In genomic region chr12:112822676-112823075, GRCm38 (mm10) we compare ENCODE assay signal across 20 mouse cellular contexts. TPM values are rescaled to one million over a fixed set of nuclear protein-coding genes. Genes with fewer than 3 reads are reported as not detected.
DNase-seq lines count a peak whose midpoint lies in the region; ATAC-seq and TF ChIP-seq lines count a peak whose summit lies in the region.
"Had no signal": no experiment of that assay in that cellular context is flagged by ENCODE, and none has a peak within 500 bp of the region (broad histone marks: within the 10 kb centered on the region; RNA-seq: fewer than 3 reads in every experiment).

No protein-coding gene starts in this region.

- H3K4me3 ChIP-seq in heart, embryonic 13.5 days = no peak overlapping the region
- no peak overlapping the region for H3K4me3 ChIP-seq in lung, postnatal 0 days (ENCODE audit: low read depth, low read length)
- no peak overlapping the region for H3K4me3 ChIP-seq in embryonic facial prominence, embryonic 15.5 days (replicated peaks)
- no peak overlapping the region for H3K4me3 ChIP-seq in stomach, embryonic 16.5 days (replicated peaks; ENCODE audit: low read length)
- H3K4me3 ChIP-seq: embryonic facial prominence, embryonic 12.5 days; hindbrain, embryonic 15.5 days; midbrain, embryonic 15.5 days; neural tube, embryonic 13.5 days had no signal

- peak overlapping the region; percentile 48 for H3K27ac ChIP-seq in heart, embryonic 13.5 days (replicated peaks)
- H3K27ac ChIP-seq in lung, postnatal 0 days (ENCODE audit: low read length) = no peak overlapping the region
- peak overlapping the region; percentile 65; the same call in 1 of the 2 replicates for H3K27ac ChIP-seq in embryonic facial prominence, embryonic 15.5 days (replicated peaks)
- H3K27ac ChIP-seq in stomach, embryonic 16.5 days (ENCODE audit: low read length) = no peak overlapping the region; the same call in 1 of the 2 replicates
- H3K27ac ChIP-seq: embryonic facial prominence, embryonic 12.5 days; hindbrain, embryonic 15.5 days; kidney, postnatal 0 days; midbrain, embryonic 15.5 days; neural tube, embryonic 13.5 days had no signal

- H3K9me3 ChIP-seq in heart, embryonic 13.5 days = no peaks in the 10 kb centered on the region
- no peaks in the 10 kb centered on the region for H3K9me3 ChIP-seq in lung, postnatal 0 days (ENCODE audit: low read length)
- H3K9me3 ChIP-seq in embryonic facial prominence, embryonic 15.5 days (replicated peaks) = no peaks in the 10 kb centered on the region
- H3K9me3 ChIP-seq in stomach, embryonic 16.5 days (replicated peaks; ENCODE audit: control insufficient read depth, low read length) = no peaks in the 10 kb centered on the region
- H3K9me3 ChIP-seq: embryonic facial prominence, embryonic 12.5 days; hindbrain, embryonic 15.5 days; midbrain, embryonic 15.5 days; neural tube, embryonic 13.5 days had no signal

- peaks cover 90% of the 10 kb centered on the region for H3K36me3 ChIP-seq in heart, embryonic 13.5 days
- 0 out of 2 replicates have a peak, but pooled peaks cover 3% of the 10 kb centered on the region for H3K36me3 ChIP-seq in lung, postnatal 0 days (ENCODE audit: insufficient read depth, low read length)
- H3K36me3 ChIP-seq in embryonic facial prominence, embryonic 15.5 days = peaks cover 76% of the 10 kb centered on the region
- peaks cover 21% of the 10 kb centered on the region for H3K36me3 ChIP-seq in stomach, embryonic 16.5 days (ENCODE audit: control insufficient read depth, insufficient read depth, low read length)

- intact Hi-C loops in heart, postnatal 25 days (cut with DNase I) = no loop called here

- WGBS in heart, embryonic 13.5 days = 68% methylated on average over 2 of the region's 2 CpGs
- 48% methylated on average over 2 of the region's 2 CpGs for WGBS in lung, postnatal 0 days
- WGBS in embryonic facial prominence, embryonic 15.5 days = 54% methylated on average over 2 of the region's 2 CpGs
- 65% methylated on average over 2 of the region's 2 CpGs for WGBS in stomach, embryonic 16.5 days

- peaks cover 73% of the 10 kb centered on the region for H3K4me1 ChIP-seq in heart, embryonic 13.5 days
- peaks cover 3% of the 10 kb centered on the region; the same call in 1 of the 2 replicates for H3K4me1 ChIP-seq in lung, postnatal 0 days (ENCODE audit: insufficient read depth, low read depth, low read length)
- H3K4me1 ChIP-seq in embryonic facial prominence, embryonic 15.5 days = peaks cover 43% of the 10 kb centered on the region
- H3K4me1 ChIP-seq in stomach, embryonic 16.5 days (ENCODE audit: control insufficient read depth, insufficient read depth, low read length) = peaks cover 39% of the 10 kb centered on the region

- 0 out of 2 replicates have a peak overlapping the region, but pooled peaks have one; percentile 61 for H3K9ac ChIP-seq in heart, embryonic 13.5 days
- H3K9ac ChIP-seq in lung, postnatal 0 days (replicated peaks; ENCODE audit: low read depth) = no peak overlapping the region
- no peak overlapping the region for H3K9ac ChIP-seq in embryonic facial prominence, embryonic 15.5 days
- no peak overlapping the region for H3K9ac ChIP-seq in stomach, embryonic 16.5 days (ENCODE audit: low read length)
- H3K9ac ChIP-seq: forebrain, postnatal 0 days; hindbrain, embryonic 15.5 days; midbrain, embryonic 15.5 days; neural tube, embryonic 13.5 days had no signal

- no peak for TF ChIP-seq EP300 in lung, postnatal 0 days (IDR thresholded peaks at IDR 0.05)

- TF ChIP-seq CTCF in lung, postnatal 0 days (IDR thresholded peaks at IDR 0.05) = no peak

- H3K27me3 ChIP-seq in heart, embryonic 13.5 days (replicated peaks) = no peaks in the 10 kb centered on the region
- no peaks in the 10 kb centered on the region for H3K27me3 ChIP-seq in lung, postnatal 0 days (replicated peaks; ENCODE audit: insufficient read depth, low read length)
- H3K27me3 ChIP-seq in embryonic facial prominence, embryonic 15.5 days = no peaks in the 10 kb centered on the region
- no peaks in the 10 kb centered on the region for H3K27me3 ChIP-seq in stomach, embryonic 16.5 days (ENCODE audit: control insufficient read depth, insufficient read depth, low read length)
- H3K27me3 ChIP-seq: embryonic facial prominence, embryonic 12.5 days; hindbrain, embryonic 15.5 days; midbrain, embryonic 15.5 days; neural tube, embryonic 13.5 days; Patski had no signal

- peak overlapping the region; percentile 24 for H3K4me2 ChIP-seq in heart, embryonic 13.5 days
- no peak overlapping the region for H3K4me2 ChIP-seq in lung, postnatal 0 days (replicated peaks; ENCODE audit: low read depth, low read length)
- H3K4me2 ChIP-seq in embryonic facial prominence, embryonic 15.5 days (replicated peaks) = no peak overlapping the region
- H3K4me2 ChIP-seq in stomach, embryonic 16.5 days (ENCODE audit: low read depth, low read length) = no peak overlapping the region
- H3K4me2 ChIP-seq: embryonic facial prominence, embryonic 12.5 days; hindbrain, embryonic 15.5 days; midbrain, embryonic 15.5 days; neural tube, embryonic 13.5 days had no signal

- no peak for ATAC-seq in heart, embryonic 13.5 days (ENCODE audit: extremely low read depth, insufficient number of reproducible peaks, low FRiP score, low TSS enrichment)
- peak; percentile 25; the same call in 1 of the 2 replicates for ATAC-seq in lung, postnatal 0 days
- ATAC-seq in embryonic facial prominence, embryonic 15.5 days (ENCODE audit: insufficient number of reproducible peaks, low FRiP score, low TSS enrichment, low read depth) = no peak
- ATAC-seq in stomach, embryonic 16.5 days (ENCODE audit: insufficient read depth, low FRiP score) = peak; percentile 70; the same call in 1 of the 2 replicates
- ATAC-seq: forebrain, postnatal 0 days; midbrain, embryonic 15.5 days; Patski had no signal

- DNase-seq in heart, postnatal 25 days (ENCODE audit: low spot score) = no peak
- peak; percentile 36 for DNase-seq in lung, postnatal 0 days (ENCODE audit: low spot score)
- DNase-seq in lung, adult 18-20 months = no peak
- no peak for DNase-seq in retina, postnatal 1 day
- DNase-seq: adrenal gland, adult 8-10 months; cerebellum, postnatal 14 days; forebrain, postnatal 0 days; gastrocnemius, postnatal 25 days had no signal

RNA-seq across cellular contexts. Expression of gene Cdca4, which starts 6.5 kb away (rescaled TPM):
- 49.1 and 49.3 TPM in 2 replicates for polyA plus RNA-seq in heart, embryonic 13.5 days (2015; fragmentation: Nextera tagmentation; extraction: Ambion mirVana)
- 1 to 10 TPM; 6.4 to 7.6 TPM for total RNA-seq in heart, postnatal 25 days (2021)
- 28.1 and 29.5 TPM in 2 replicates for polyA plus RNA-seq in lung, postnatal 0 days (2015; fragmentation: Nextera tagmentation; extraction: Ambion mirVana)
- polyA plus RNA-seq in embryonic facial prominence, embryonic 15.5 days (2015; fragmentation: Nextera tagmentation; extraction: Ambion mirVana) = 99.7 and 110 TPM in 2 replicates
- polyA plus RNA-seq in stomach, embryonic 16.5 days (2015; fragmentation: Nextera tagmentation; extraction: Ambion mirVana) = 87.7 and 87.9 TPM in 2 replicates

RNA-seq across cellular contexts. Expression of gene Clba1, which starts 13.9 kb away (rescaled TPM):
- polyA plus RNA-seq in heart, embryonic 13.5 days (2015; fragmentation: Nextera tagmentation; extraction: Ambion mirVana) = 7.6 and 8.0 TPM in 2 replicates
- total RNA-seq in heart, postnatal 25 days (2021) = 1 to 10 TPM; 1.5 to 1.9 TPM
- 17.8 and 19.0 TPM in 2 replicates for polyA plus RNA-seq in lung, postnatal 0 days (2015; fragmentation: Nextera tagmentation; extraction: Ambion mirVana)
- polyA plus RNA-seq in embryonic facial prominence, embryonic 15.5 days (2015; fragmentation: Nextera tagmentation; extraction: Ambion mirVana) = 10.9 and 16.5 TPM in 2 replicates
- 5.8 and 6.9 TPM in 2 replicates for polyA plus RNA-seq in stomach, embryonic 16.5 days (2015; fragmentation: Nextera tagmentation; extraction: Ambion mirVana)

RNA-seq across cellular contexts. Expression of gene Ahnak2, which starts 20.2 kb away (rescaled TPM):
- 1.1 and 1.2 TPM in 2 replicates for polyA plus RNA-seq in heart, embryonic 13.5 days (2015; fragmentation: Nextera tagmentation; extraction: Ambion mirVana)
- total RNA-seq in heart, postnatal 25 days (2021) = 10 to 100 TPM; 15.3 to 16.5 TPM
- polyA plus RNA-seq in lung, postnatal 0 days (2015; fragmentation: Nextera tagmentation; extraction: Ambion mirVana) = 4.8 and 4.9 TPM in 2 replicates
- polyA plus RNA-seq in embryonic facial prominence, embryonic 15.5 days (2015; fragmentation: Nextera tagmentation; extraction: Ambion mirVana) = 8.5 and 10.3 TPM in 2 replicates
- polyA plus RNA-seq in stomach, embryonic 16.5 days (2015; fragmentation: Nextera tagmentation; extraction: Ambion mirVana) = 4.9 and 5.4 TPM in 2 replicates
- polyA plus RNA-seq: CD4-positive, CD25-positive, alpha-beta regulatory T cell, adult 4 months had no signal

RNA-seq across cellular contexts. Expression of gene Gpr132, which starts 45.4 kb away (rescaled TPM):
- 0.08 and 0.16 TPM in 2 replicates for polyA plus RNA-seq in heart, embryonic 13.5 days (2015; fragmentation: Nextera tagmentation; extraction: Ambion mirVana)
- total RNA-seq in heart, postnatal 25 days (2021) = under 1 TPM in 1 of 2 experiments, not detected in 1; 0.23 TPM
- polyA plus RNA-seq in lung, postnatal 0 days (2015; fragmentation: Nextera tagmentation; extraction: Ambion mirVana) = 0.25 and 0.40 TPM in 2 replicates
- polyA plus RNA-seq in embryonic facial prominence, embryonic 15.5 days (2015; fragmentation: Nextera tagmentation; extraction: Ambion mirVana) = 0.35 and 0.41 TPM in 2 replicates
- 0.15 and 0.22 TPM in 2 replicates for polyA plus RNA-seq in stomach, embryonic 16.5 days (2015; fragmentation: Nextera tagmentation; extraction: Ambion mirVana)
- total RNA-seq: layer of hippocampus, postnatal 14 days had no signal
- polyA plus RNA-seq: forebrain, postnatal 0 days; hindbrain, embryonic 15.5 days; limb, embryonic 11.5 days; neural tube, embryonic 13.5 days; Patski had no signal

Comparison
In these comparisons a context has a peak if more than half of its experiments do, and no peak if none do; other contexts are left out.
1. ATAC-seq: peak in lung, postnatal 0 days (single experiment) and stomach, embryonic 16.5 days (single experiment); none in heart, embryonic 13.5 days (single experiment) and embryonic facial prominence, embryonic 15.5 days (single experiment).
2. H3K27ac ChIP-seq: peak in heart, embryonic 13.5 days (single experiment) and embryonic facial prominence, embryonic 15.5 days (single experiment); none in lung, postnatal 0 days (single experiment) and stomach, embryonic 16.5 days (single experiment).